Comparison of ENCODE assay signal across 8 mouse cellular contexts in genomic region chr10:93083198-93083962, GRCm38 (mm10). TPM values are rescaled to one million over a fixed set of nuclear protein-coding genes. Genes with fewer than 3 reads are reported as not detected.
DNase-seq lines count a peak whose midpoint lies in the region; ATAC-seq and TF ChIP-seq lines count a peak whose summit lies in the region.

No protein-coding gene starts in this region.

- peak overlapping the region; percentile 50 for H3K4me2 ChIP-seq in heart, embryonic 11.5 days
- H3K4me2 ChIP-seq in hindbrain, embryonic 16.5 days (ENCODE audit: low read length) = peak overlapping the region; percentile 59
- H3K4me2 ChIP-seq in midbrain, embryonic 13.5 days (replicated peaks) = peak overlapping the region; percentile 49

- H3K4me3 ChIP-seq in heart, embryonic 11.5 days (ENCODE audit: low read depth, low read length) = peak overlapping the region; percentile 24; the same call in 1 of the 2 replicates
- peak overlapping the region; percentile 5; the same call in 1 of the 2 replicates for H3K4me3 ChIP-seq in cortical plate, adult 2 months (ENCODE audit: insufficient read depth, low read length)
- H3K4me3 ChIP-seq in hindbrain, embryonic 16.5 days (ENCODE audit: low read length) = peak overlapping the region; percentile 32
- peak overlapping the region; percentile 24; the same call in 1 of the 2 replicates for H3K4me3 ChIP-seq in midbrain, embryonic 13.5 days (replicated peaks)

- H3K36me3 ChIP-seq in heart, embryonic 11.5 days (ENCODE audit: control insufficient read depth, insufficient read depth, low read length) = no peaks in the 10 kb centered on the region
- no peaks in the 10 kb centered on the region for H3K36me3 ChIP-seq in hindbrain, embryonic 16.5 days (ENCODE audit: control insufficient read depth, insufficient read depth, low read length)
- no peaks in the 10 kb centered on the region for H3K36me3 ChIP-seq in midbrain, embryonic 13.5 days

- no peak for DNase-seq in heart, postnatal 4 days
- peak; percentile 76 for DNase-seq in CD4-positive helper T cell, adult 2 months (ENCODE audit: low read depth, low spot score)
- DNase-seq in B cell, adult 2 months = no peak
- DNase-seq in spleen, postnatal 14 days (ENCODE audit: low spot score in 2 of 2) = no peak

- no peak overlapping the region; the same call in 1 of the 2 replicates for H3K9ac ChIP-seq in heart, embryonic 11.5 days (ENCODE audit: low read depth, low read length)
- peak overlapping the region; percentile 38 for H3K9ac ChIP-seq in hindbrain, embryonic 16.5 days (ENCODE audit: low read depth, low read length)
- 0 out of 2 replicates have a peak overlapping the region, but pooled peaks have one; percentile 48 for H3K9ac ChIP-seq in midbrain, embryonic 13.5 days (replicated peaks)

- no peak for ATAC-seq in heart, embryonic 11.5 days (replicated peaks; ENCODE audit: insufficient number of reproducible peaks, low FRiP score, low TSS enrichment)
- no peak; the same call in 1 of the 2 replicates for ATAC-seq in hindbrain, embryonic 16.5 days
- ATAC-seq in midbrain, embryonic 13.5 days = peak; percentile 67

- TF ChIP-seq POLR2A in cortical plate, adult 2 months (IDR thresholded peaks at IDR 0.05; ENCODE audit: extremely low read depth, insufficient read depth, low read length) = no peak

- no peaks in the 10 kb centered on the region for H3K27me3 ChIP-seq in heart, embryonic 11.5 days (ENCODE audit: control insufficient read depth, insufficient read depth, low read length)
- H3K27me3 ChIP-seq in hindbrain, embryonic 16.5 days (replicated peaks; ENCODE audit: control insufficient read depth, insufficient read depth, low read length) = no peaks in the 10 kb centered on the region
- H3K27me3 ChIP-seq in midbrain, embryonic 13.5 days = no peaks in the 10 kb centered on the region

- H3K9me3 ChIP-seq in heart, embryonic 11.5 days (replicated peaks; ENCODE audit: control insufficient read depth, low read length) = no peaks in the 10 kb centered on the region
- H3K9me3 ChIP-seq in hindbrain, embryonic 16.5 days (ENCODE audit: control insufficient read depth, low read length) = no peaks in the 10 kb centered on the region
- no peaks in the 10 kb centered on the region for H3K9me3 ChIP-seq in midbrain, embryonic 13.5 days

- TF ChIP-seq CTCF in cortical plate, adult 2 months (IDR thresholded peaks at IDR 0.05; ENCODE audit: extremely low read depth, insufficient read depth, low read length) = no peak

- peaks cover 3% of the 10 kb centered on the region; the same call in 1 of the 2 replicates for H3K4me1 ChIP-seq in heart, embryonic 11.5 days (ENCODE audit: control insufficient read depth, insufficient read depth, low read length)
- H3K4me1 ChIP-seq in cortical plate, adult 2 months (ENCODE audit: control insufficient read depth, insufficient read depth, low read length) = peaks cover 3% of the 10 kb centered on the region; the same call in 1 of the 2 replicates
- peaks cover 20% of the 10 kb centered on the region for H3K4me1 ChIP-seq in hindbrain, embryonic 16.5 days (ENCODE audit: control insufficient read depth, insufficient read depth, low read depth, low read length)
- H3K4me1 ChIP-seq in midbrain, embryonic 13.5 days (replicated peaks) = peaks cover 33% of the 10 kb centered on the region

- no peak overlapping the region for H3K27ac ChIP-seq in heart, embryonic 11.5 days (ENCODE audit: low read depth, low read length)
- H3K27ac ChIP-seq in cortical plate, adult 2 months (ENCODE audit: insufficient read depth, low read length) = 0 out of 2 replicates have a peak overlapping the region, but pooled peaks have one; percentile 8
- 0 out of 2 replicates have a peak overlapping the region, but pooled peaks have one; percentile 31 for H3K27ac ChIP-seq in hindbrain, embryonic 16.5 days (ENCODE audit: low read depth, low read length)
- H3K27ac ChIP-seq in midbrain, embryonic 13.5 days = peak overlapping the region; percentile 80

- WGBS in heart, embryonic 11.5 days (ENCODE audit: insufficient replicate concordance) = 12% methylated on average over 17 of the region's 17 CpGs
- WGBS in hindbrain, embryonic 16.5 days = 5% methylated on average over 17 of the region's 17 CpGs
- 3% methylated on average over 17 of the region's 17 CpGs for WGBS in midbrain, embryonic 13.5 days

RNA-seq across cellular contexts. Expression of gene Cfap54, which starts 2.0 kb away (rescaled TPM):
- 0.07 and 0.37 TPM in 2 replicates for polyA plus RNA-seq in heart, embryonic 11.5 days (2014; fragmentation: Nextera tagmentation; extraction: Ambion mirVana)
- total RNA-seq in heart, postnatal 4 days (2021) = under 1 TPM; 0.45 to 0.79 TPM
- 3.9 TPM in 2 replicates for polyA plus RNA-seq in cortical plate, adult 2 months (2012; rRNA removed)
- 3.3 TPM in 2 replicates for polyA plus RNA-seq in hindbrain, embryonic 16.5 days (2015; fragmentation: Nextera tagmentation; extraction: Ambion mirVana)
- polyA plus RNA-seq in midbrain, embryonic 13.5 days (2015; fragmentation: Nextera tagmentation; extraction: Ambion mirVana) = 2.3 and 3.0 TPM in 2 replicates
